Mouse (Mus musculus) heart, adult 11 months (tissue): ENCODE data around the gene Afap1l2.

Experiments used
- DNase-seq: peaks from one replicate; pipeline ENCODE4 v3.0.0; 2022

Gene Afap1l2

GRCm38 (mm10) chr19:57006841-57007240 is 1.2 kb downstream of the Afap1l2 start:
- peak; percentile 82 for DNase-seq

- DNase-seq: peak; percentile 98
These were observed 3.0 kb downstream of the Afap1l2 start for GRCm38 (mm10) chr19:57005062-57005461.

DNA sequence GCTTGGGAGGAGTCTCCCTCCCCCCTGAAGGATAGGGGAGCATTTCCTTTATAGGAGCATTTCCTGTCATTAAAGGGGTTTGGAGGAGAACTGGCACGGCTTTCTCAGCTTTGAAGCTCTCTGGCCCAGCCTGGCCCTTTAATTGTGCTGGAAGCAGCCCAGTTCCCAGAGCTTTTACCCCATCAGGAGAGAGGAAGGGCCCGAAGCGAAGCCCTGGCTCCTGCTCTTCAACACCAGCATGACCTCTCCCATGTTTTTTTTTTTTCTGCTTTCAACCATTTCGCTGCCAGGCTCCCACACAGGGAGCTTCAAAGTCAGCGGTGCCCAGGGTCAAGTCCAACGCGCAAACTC is 4.6 kb downstream of the Afap1l2 start:
- peak; percentile 95 for DNase-seq

- peak; percentile 92 for DNase-seq
These were observed 5.1 kb downstream of the Afap1l2 start for GRCm38 (mm10) chr19:57002741-57003459.

GRCm38 (mm10) chr19:57001926-57002325 is 6.1 kb downstream of the Afap1l2 start:
- DNase-seq: no peak

DNA sequence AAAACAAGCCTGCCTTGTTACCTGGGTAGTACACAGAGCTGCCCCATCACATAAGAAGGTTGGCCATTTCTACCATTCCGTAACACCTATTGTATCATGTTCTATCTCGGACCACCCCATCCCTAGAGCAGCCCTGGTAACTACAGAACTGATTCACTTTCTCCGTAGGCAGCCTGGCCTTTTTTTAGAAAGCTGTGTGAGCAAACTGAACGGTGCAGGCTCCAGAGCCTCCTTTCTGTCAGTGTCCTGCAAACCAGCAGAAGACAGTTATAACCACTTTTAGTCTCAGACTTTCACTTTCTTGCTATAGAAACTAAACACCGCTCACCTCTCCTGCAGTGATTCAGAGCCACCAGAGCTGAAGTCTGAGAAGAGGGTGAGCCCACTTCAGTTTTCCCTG is 7.4 kb downstream of the Afap1l2 start:
- DNase-seq: no peak

- DNase-seq: peak; percentile 84
These were observed 8.2 kb downstream of the Afap1l2 start for GRCm38 (mm10) chr19:56999781-57000180.

DNA sequence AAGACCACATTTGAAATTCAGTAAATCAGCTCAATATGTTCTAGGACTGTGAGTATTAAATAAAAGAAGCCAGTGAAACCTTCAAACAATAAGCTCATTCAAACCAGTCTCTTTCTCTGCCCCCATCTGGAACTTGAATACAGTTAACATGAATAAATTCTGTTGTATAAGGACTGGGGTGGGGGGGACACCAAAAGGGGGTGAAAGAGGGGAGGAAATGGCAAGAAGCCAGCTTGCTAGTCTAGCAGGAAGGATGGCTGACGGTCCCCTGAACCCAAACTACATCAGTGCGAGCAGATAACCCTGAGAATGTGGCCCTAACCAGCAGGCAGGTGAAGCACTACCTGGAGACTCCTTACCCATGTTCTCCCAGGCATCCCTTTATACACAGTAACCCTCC is 9.1 kb downstream of the Afap1l2 start:
- DNase-seq: no peak

DNA sequence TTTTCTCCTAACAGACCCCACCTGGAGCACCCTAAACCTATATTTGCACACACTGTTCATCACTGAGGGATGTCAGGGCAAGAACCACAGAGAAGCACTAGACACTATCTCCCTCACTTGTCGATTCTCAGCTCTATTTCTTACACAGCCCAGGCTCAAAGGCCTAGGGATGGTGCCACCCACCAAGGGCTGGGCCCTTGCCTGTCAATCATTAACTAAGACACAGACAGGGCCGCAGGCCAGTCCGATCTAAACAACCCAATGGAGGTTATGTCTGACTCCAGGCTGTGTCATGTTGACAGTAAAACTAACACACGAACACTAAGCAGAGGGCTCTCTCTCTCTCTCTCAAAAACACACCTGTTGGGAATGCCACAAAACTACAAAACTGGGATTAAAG is 9.7 kb downstream of the Afap1l2 start:
- DNase-seq: no peak

DNA sequence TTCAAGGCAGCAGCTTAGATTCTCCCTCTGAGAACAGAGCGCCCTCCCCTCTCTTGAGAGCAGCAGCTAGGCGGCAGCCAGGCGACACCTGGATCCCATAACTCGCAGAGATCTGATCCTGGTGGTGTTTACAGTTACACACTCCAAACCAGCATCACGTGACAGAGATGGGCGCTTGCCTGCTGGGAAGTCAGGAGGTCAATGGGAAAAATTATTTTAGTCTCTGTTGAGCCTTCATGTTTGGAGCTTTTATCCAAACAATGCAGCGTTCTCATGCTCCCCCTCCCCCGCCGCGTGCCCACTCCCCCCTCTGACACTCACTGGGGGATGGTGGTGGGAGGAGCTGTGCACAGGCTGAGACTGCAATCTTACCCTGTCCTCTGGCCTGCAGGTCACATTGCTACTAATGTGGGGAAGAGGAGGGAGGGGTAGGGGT is 10.8 kb downstream of the Afap1l2 start:
- DNase-seq: peak; percentile 95

DNA sequence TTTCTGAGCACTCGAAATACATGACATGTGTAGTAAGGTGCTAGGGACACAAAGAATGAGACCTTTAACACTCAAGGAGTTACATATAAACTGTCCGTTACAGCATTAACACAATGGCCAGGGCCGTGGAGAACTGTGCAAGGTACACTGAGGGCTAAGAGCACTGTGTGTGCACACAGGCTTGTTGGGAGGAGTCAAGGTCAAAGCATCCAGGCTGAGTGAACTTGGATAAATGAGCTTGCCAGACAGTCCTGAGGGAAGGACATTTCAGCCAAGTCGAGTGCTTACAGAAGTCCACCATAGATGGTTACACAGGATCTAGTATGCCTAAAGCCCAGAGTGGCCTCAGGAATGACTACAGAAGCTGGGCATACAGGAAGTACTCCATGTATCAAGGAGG is 12.6 kb downstream of the Afap1l2 start:
- peak; percentile 79 for DNase-seq

GRCm38 (mm10) chr19:56994653-56995052 is 13.4 kb downstream of the Afap1l2 start:
- peak; percentile 90 for DNase-seq

GRCm38 (mm10) chr19:56993763-56994162 is 14.3 kb downstream of the Afap1l2 start:
- DNase-seq: peak; percentile 86

GRCm38 (mm10) chr19:56992978-56993545 is 15.0 kb downstream of the Afap1l2 start:
- peak; percentile 84 for DNase-seq

DNA sequence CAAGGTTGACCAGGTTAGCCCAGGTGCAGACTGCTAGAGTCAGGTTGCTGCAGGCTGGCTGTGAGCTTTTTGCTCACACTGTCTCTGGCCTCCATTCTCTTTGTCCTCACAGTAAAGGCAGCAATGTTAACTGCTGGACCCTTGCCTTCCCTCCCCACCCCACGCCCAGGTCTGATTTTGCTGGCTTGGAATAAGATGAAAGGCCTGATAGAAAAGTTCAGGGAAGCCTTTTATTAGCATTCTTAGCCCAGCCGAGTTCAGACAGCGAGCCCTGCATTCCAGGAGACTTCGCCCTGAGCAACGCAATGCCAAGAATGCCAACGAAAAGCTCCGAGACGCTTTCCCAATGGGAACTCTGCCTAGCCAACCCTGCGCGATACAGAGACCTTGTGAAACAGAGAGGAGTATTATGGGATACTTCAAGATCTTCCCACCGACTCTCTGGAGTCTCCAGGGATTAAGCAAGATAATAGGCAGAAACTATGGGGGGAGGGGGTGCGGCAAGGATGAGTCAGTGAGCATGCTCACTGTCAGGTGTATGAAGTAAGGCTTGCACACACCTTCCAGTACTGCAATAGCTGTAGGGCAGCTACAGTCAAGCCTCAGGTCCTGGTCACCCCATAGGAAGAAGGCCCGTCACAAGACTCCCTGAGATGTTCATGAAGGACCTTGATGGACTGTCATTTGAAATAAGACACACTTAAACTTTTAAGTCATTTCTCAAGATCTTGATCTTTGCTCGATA is 17.5 kb downstream of the Afap1l2 start:
- peak; percentile 85 for DNase-seq

DNA sequence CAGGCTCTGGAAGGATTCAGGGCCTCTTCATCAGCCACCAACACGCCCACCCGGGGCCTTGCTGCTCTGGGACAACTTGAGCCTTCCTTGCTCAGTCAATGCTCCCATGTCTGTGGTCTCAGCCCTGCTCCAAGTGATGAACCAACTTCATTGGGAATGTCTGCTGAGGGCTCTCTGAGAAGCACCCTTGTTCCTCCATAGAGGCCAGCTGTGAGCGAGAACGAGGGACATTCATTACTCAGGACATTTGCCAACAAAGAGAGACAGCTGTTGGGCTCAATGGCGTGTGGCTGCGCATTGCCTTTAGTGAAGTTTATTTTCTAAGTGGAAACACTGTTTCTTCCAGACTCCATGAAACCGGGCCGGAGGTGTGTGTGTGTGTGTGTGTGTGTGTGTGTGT is 18.9 kb downstream of the Afap1l2 start:
- DNase-seq: peak; percentile 90

- DNase-seq: peak; percentile 94
These were observed 23.8 kb downstream of the Afap1l2 start for GRCm38 (mm10) chr19:56984229-56984628.

DNA sequence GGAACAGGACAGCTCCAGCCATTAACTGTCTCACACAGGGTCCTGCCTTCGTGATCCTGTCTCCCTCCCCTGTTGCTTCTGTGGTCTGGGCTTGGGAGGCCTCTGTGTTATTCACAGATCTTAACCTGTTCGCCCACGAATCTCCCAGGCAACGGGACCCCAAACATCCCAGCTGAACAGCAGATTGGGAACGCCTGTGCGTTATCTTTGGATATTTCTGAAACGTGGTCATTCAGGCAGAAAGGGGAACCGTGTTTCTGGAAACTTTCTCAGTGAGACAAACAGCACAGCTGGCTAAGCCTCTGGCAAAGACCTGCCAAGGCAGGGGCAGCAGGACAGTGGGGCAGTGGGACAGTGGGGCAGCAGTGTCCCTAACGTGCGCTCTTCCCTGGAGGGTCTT is 24.3 kb downstream of the Afap1l2 start:
- no peak for DNase-seq

- DNase-seq: no peak
These were observed 26.3 kb downstream of the Afap1l2 start for GRCm38 (mm10) chr19:56981760-56982159.

DNA sequence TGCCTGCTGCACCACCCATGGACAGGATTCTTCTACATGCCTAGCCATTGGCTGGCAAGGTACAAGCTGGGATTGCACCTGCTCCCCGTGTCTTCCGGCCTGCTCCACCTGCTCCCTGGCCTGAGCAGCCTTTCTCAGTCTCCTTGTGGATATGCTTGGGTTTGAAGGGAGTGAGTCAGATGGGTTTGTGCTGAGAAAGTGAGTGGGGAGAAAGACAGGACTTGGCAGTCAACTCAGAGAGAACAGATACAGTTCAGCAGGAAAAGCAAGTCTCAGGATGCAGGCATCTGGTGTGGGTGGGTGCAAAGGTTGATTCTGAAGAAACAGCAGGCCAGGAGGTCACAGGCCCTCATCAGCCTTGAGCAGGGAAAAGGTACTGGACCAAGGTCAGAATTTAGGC is 27.2 kb downstream of the Afap1l2 start:
- no peak for DNase-seq

DNA sequence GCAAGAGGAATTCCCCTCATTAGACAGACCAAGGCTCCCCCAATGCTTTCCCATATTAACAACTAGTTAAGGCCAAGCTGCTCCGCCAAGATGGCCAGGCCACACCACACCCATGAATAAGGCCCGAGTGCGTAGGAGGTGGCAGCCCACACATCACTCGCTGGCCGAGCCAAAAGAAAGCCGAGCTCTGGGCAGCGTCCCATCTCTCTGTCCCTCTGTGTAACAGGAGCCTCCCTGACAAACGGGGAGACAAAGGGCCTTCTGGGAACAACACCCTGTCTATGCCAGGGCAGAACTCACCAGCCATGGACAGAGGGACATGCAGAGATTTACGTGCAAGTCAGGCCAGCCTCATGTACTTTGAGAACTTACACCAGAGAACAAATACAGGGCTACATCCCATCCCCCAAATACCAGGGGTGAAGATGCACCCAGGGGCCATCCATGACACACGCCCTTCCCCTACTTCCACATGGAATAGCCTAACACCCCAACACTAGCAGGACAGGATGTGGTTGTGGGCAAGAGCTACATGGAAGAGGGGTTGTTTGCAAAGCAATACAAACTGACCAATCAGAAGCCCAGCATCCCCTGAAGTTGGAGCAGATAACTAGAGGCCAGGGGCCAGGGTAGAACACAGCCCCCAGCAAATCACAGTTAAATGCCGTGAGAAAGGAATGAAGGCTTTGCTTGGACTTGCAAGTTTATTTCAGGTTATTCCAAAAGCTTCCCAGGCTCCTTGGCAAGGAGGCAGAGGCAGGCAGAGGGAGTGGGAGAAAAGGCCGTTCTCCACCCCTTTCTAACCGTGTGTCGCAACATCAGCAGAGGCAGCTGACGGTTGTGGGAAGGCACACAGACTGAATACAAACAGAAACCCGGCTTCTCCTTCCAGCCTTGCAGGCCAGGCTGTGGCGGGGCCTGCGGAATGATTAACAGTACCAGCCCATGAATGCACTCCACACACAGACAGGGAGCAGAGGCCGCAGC is 30.8 kb downstream of the Afap1l2 start:
- peak; percentile 96 for DNase-seq

GRCm38 (mm10) chr19:56976515-56976914 is 31.5 kb downstream of the Afap1l2 start:
- no peak for DNase-seq

DNA sequence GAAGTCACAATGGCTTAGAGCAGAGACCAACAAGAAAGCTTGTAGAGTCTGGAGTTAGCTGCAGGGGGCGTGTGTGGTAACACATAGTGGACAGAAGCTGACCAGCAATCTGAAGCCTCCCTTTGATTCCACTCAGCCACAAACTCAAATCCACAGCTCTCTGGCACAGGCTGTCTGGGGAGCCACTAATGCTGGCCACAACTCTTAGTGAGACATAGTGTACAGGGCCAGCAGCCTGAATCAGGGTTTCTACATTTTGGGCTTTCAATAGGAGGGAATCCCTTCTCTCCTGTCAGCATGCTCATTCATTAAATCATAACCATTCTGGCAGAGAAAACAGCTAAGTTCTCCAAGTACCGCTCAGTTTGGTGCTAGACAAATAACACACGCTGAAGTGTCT is 32.5 kb downstream of the Afap1l2 start:
- no peak for DNase-seq
